Mouse (Mus musculus) heart, embryonic 10.5 days (tissue): ENCODE results near the gene Fbrs. TPM values are rescaled to one million over a fixed set of nuclear protein-coding genes. Genes with fewer than 3 reads are reported as not detected.

Experiments used
- DNase-seq: peaks from one replicate; pipeline ENCODE4 v3.0.0-alpha.2; 2017; ENCODE audit warnings: low spot score
- H3K27ac ChIP-seq: fragments of 300-500 bp; sonication (generic); 2 replicates; pipeline ENCODE4 v1.5.1; 2016; ENCODE audit warnings: mild to moderate bottlenecking
- H3K27me3 ChIP-seq: fragments of 300-500 bp; sonication (generic); 2 replicates; pipeline ENCODE4 v1.6.1; 2016; ENCODE audit warnings: mild to moderate bottlenecking; ENCODE audit not compliant: poor library complexity, insufficient read depth, severe bottlenecking
- H3K36me3 ChIP-seq: fragments of 300-500 bp; sonication (generic); 2 replicates; pipeline ENCODE4 v1.6.1; 2016; ENCODE audit warnings: mild to moderate bottlenecking, moderate library complexity
- H3K4me1 ChIP-seq: fragments of 300-500 bp; sonication (generic); 2 replicates; pipeline ENCODE4 v1.6.1; 2016; ENCODE audit warnings: mild to moderate bottlenecking
- H3K4me3 ChIP-seq: fragments of 300-500 bp; sonication (generic); 2 replicates; pipeline ENCODE4 v1.5.1; 2016; ENCODE audit warnings: mild to moderate bottlenecking, moderate library complexity
- H3K9me3 ChIP-seq: fragments of 300-500 bp; sonication (generic); 2 replicates; pipeline ENCODE4 v1.6.1; 2016; ENCODE audit warnings: mild to moderate bottlenecking, moderate library complexity
- WGBS: fragments of 180-500 bp; shearing (Covaris S2); methylation state at CpG from one replicate; pipeline ENCODE4 v1.1.7; 2016; 5-methylcytosine and 5-hydroxymethylcytosine counted together
- microRNA-seq: library from miRNA; unstranded; fragments of <30 nt; microRNA quantifications from one replicate; pipeline ENCODE4, GENCODE M21; 2017
- polyA plus RNA-seq: library from polyadenylated mRNA; unstranded; fragments of >200 nt; fragmentation: Nextera tagmentation; extraction: Ambion mirVana; gene quantifications from 2 replicates; pipeline ENCODE4 v1.2.1, GENCODE M21; 2016

The Fbrs gene
- polyA plus RNA-seq, 1 experiment from 2014 or later = 13.0 TPM

DNA sequence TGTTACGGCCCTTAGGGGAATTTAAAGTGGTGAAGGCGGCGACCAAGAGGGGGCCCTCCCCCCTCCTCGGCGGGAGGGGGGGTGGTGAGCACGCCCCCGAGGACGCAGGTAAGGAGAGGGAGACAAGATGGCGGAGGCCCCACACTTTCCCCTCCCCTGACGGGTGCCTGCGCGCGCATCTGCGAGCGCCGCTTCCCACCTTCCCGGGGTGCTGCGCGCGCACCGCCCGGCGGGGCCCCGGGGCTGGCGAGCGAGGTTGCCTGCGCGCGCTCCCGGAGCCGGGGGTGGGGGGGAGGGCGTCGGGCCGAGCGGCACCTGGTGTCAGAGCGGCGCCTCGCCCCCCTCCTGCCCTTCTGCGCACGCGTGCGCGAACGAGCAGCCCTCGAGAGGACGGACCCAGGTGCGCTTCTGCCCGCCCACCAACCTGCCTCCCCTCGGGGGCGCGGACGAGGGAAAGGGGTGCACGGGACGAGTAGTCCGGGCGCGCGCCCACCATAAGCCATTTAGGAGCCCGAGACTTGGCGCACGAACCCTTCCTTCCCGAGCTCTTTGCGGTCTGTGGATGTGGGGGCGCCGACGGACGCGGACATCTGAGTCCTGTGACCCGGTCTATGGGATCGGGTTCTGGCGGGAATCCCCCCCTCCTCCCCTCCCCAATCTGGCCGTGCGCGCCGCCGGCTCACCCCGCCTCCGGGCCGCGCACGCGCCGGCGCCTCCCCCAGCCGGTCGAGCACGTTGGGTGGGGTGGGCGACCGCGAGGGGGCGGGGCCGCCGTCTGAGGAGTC, 33.4 kb downstream of the Fbrs start:
- peak overlapping the region; percentile 88 for H3K4me3 ChIP-seq
- DNase-seq = peak; percentile 95
- H3K9me3 ChIP-seq = no peaks in the 10 kb centered on the region
- peaks cover 35% of the 10 kb centered on the region for H3K36me3 ChIP-seq
- 1% methylated on average over 80 of the region's 93 CpGs for WGBS
- H3K27ac ChIP-seq = peak overlapping the region; percentile 100
- H3K4me1 ChIP-seq = peaks cover 20% of the 10 kb centered on the region
- H3K27me3 ChIP-seq = no peaks in the 10 kb centered on the region

DNA sequence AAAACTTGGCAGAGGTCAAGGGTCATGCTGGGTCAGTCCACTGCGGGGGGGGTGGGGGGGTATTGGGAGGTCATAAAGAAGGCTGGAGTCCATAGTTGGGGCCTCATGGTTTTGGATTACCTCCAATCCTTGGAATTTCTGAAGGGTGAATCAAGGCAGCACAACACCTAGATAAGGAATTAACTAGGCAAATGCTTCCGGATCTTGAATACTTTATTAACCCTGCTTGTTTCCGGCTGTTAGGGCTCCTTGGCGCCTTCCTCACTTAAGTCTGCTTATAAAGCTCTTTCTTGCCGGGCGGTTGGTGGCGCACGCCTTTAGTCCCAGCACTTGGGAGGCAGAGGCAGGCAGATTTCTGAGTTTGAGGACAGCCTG, 34.0 kb downstream of the Fbrs start:
- no peaks in the 10 kb centered on the region for H3K27me3 ChIP-seq
- no peaks in the 10 kb centered on the region for H3K9me3 ChIP-seq
- DNase-seq = no peak
- H3K36me3 ChIP-seq = peaks cover 41% of the 10 kb centered on the region
- 37% methylated on average over 8 of the region's 8 CpGs for WGBS
- H3K27ac ChIP-seq = peak overlapping the region; percentile 100
- peaks cover 20% of the 10 kb centered on the region for H3K4me1 ChIP-seq
- peak overlapping the region; percentile 88 for H3K4me3 ChIP-seq

DNA sequence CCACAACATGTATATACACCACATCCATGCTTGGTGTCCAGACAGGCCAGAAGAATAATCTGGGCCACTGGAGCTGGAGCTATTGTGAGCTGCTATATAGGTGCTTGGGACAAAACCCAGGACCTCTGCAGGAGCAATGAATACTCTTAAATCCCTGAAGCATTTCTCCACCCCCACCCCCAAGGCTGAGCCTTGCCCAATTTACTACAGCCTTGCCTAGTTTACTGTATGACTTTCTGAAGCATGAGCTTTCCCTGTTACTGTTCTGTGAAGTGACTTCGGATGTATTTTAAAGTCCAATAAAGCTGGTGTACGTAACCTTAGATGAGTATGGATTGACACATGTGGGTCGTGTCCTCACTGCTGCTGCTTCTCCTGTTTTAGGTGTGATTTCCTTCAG, 34.8 kb downstream of the Fbrs start:
- Histone ChIP-seq H3K4me3 (peak overlapping the region; percentile 88), H3K27ac (no peak overlapping the region), H3K36me3 (peaks cover 49% of the 10 kb centered on the region), H3K4me1 (peaks cover 20% of the 10 kb centered on the region), H3K9me3 (no peaks in the 10 kb centered on the region), H3K27me3 (no peaks in the 10 kb centered on the region)
- DNase-seq = no peak
- 92% methylated on average over 3 of the region's 3 CpGs for WGBS

DNA sequence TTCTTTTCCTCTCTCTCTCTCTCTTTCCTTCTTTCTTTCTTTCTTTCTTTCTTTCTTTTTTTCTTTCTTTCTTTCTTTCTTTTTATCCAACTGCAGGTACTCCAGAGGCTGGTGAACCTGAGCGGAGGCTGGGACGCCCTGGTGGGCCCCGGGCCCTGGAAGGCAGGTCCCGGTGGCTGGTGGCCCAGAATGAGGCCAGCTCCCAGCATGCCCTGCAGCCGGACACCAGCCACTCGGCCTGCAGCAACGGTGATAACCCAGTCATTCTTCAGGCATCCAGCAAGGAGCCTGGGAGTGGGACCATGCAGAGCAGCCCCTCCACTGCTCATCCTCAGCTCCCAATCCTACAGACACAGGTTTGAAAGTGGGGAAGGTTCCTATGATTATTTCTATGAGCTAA, 36.8 kb downstream of the Fbrs start:
- Histone ChIP-seq H3K27me3 (no peaks in the 10 kb centered on the region), H3K4me1 (peaks cover 20% of the 10 kb centered on the region), H3K36me3 (peaks cover 67% of the 10 kb centered on the region), H3K9me3 (no peaks in the 10 kb centered on the region), H3K27ac (no peak overlapping the region), H3K4me3 (no peak overlapping the region)
- DNase-seq = no peak
- 80% methylated on average over 7 of the region's 7 CpGs for WGBS

DNA sequence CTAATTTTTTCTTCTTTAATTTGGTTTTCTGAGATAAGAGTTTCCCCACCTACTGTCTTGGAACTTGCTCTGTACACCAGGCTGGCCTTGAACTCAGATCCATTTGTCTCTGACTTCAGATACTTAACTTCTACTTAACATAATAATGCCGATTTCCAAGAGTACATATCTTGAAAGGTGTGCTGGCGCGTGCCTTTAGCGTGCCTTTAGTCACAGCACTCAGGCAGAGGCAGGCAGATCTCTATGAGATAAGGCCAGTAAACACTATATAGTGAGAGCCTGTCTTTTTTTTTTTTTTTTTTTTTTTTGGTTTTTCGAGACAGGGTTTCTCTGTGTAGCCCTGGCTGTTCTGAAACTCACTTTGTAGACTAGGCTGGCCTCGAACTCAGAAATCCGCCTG, 37.3 kb downstream of the Fbrs start:
- Histone ChIP-seq H3K4me1 (peaks cover 16% of the 10 kb centered on the region), H3K27ac (no peak overlapping the region), H3K4me3 (no peak overlapping the region), H3K27me3 (no peaks in the 10 kb centered on the region), H3K9me3 (no peaks in the 10 kb centered on the region), H3K36me3 (peaks cover 72% of the 10 kb centered on the region)
- DNase-seq = no peak
- WGBS = 92% methylated on average over 7 of the region's 7 CpGs

DNA sequence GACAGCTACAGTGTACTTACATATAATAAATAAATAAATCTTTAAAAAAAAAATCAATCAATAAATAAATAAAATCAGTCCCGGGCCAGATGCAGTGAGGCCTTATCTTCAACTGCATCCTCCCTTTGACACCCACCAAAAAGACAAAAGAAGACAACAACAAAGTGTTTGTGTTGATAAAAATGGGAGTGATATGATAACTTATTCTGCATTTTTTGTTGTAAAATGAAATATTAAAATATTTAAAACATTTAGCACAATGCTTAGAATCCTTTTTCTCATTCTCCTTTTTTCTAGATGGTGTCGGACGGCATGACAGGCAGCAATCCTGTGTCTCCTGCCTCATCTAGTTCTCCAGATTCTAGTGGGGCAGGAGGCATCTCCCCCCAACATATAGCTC, 40.3 kb downstream of the Fbrs start, which contains the start of gene Gm42715:
Gene Gm42715 (plus strand): TSS at position 301 of the 400 bp plus-strand sequence.
- Histone ChIP-seq H3K9me3 (no peaks in the 10 kb centered on the region), H3K4me1 (0 out of 2 replicates have a peak, but pooled peaks cover 2% of the 10 kb centered on the region), H3K27me3 (no peaks in the 10 kb centered on the region), H3K27ac (no peak within 1 kb of the TSS), H3K36me3 (peaks cover 96% of the 10 kb centered on the region), H3K4me3 (no peak within 1 kb of the TSS)
- DNase-seq = no peak
- 88% methylated on average over 3 of the region's 3 CpGs for WGBS

Small RNA genes within 50 kb of the gene (microRNA-seq; reads per million reads assigned to microRNA genes)
- gene Gm47278 (not detected), gene Mir7060 (not detected)

Other genes starting within 250 kb of the Fbrs start
- 30.5 and 42.9 TPM in 2 replicates for gene Zfp553, start 246.1 kb upstream of the Fbrs start, polyA plus RNA-seq
- 21.2 and 25.4 TPM in 2 replicates for gene Sept1, start 246.1 kb upstream of the Fbrs start, polyA plus RNA-seq
- 41.3 and 44.6 TPM in 2 replicates for gene Zfp771, start 234.9 kb upstream of the Fbrs start, polyA plus RNA-seq
- gene Dctpp1, start 218.5 kb upstream of the Fbrs start, polyA plus RNA-seq = 222 and 262 TPM in 2 replicates
- gene Sephs2, start 205.1 kb upstream of the Fbrs start, polyA plus RNA-seq = 79.9 and 88.3 TPM in 2 replicates
- 0.72 and 0.92 TPM in 2 replicates for gene Itgal, start 182.9 kb upstream of the Fbrs start, polyA plus RNA-seq
- 18.7 and 19.0 TPM in 2 replicates for gene Zfp768, start 133.6 kb upstream of the Fbrs start, polyA plus RNA-seq
- 5.3 and 6.7 TPM in 2 replicates for gene Zfp747, start 103.1 kb upstream of the Fbrs start, polyA plus RNA-seq
- gene 9130019O22Rik, start 92.0 kb upstream of the Fbrs start, polyA plus RNA-seq = 4.6 and 4.8 TPM in 2 replicates
- gene E430018J23Rik, start 85.6 kb upstream of the Fbrs start, polyA plus RNA-seq = 3.8 and 5.5 TPM in 2 replicates
- 5.1 and 6.6 TPM in 2 replicates for gene Zfp764, start 72.4 kb upstream of the Fbrs start, polyA plus RNA-seq
- gene Zfp688, start 57.1 kb upstream of the Fbrs start, polyA plus RNA-seq = 20.9 and 26.8 TPM in 2 replicates
- gene Zfp689, start 30.0 kb upstream of the Fbrs start, polyA plus RNA-seq = 6.6 and 7.0 TPM in 2 replicates
- gene Prr14, start 19.6 kb upstream of the Fbrs start, polyA plus RNA-seq = 35.6 and 42.2 TPM in 2 replicates
- 47.4 and 56.4 TPM in 2 replicates for gene Srcap, start 32.8 kb downstream of the Fbrs start, polyA plus RNA-seq
- 9.4 and 10.0 TPM in 2 replicates for gene Gm42715, start 40.4 kb downstream of the Fbrs start, polyA plus RNA-seq
- gene Tmem265, start 82.2 kb downstream of the Fbrs start, polyA plus RNA-seq = 4.7 and 5.2 TPM in 2 replicates
- gene Phkg2, start 94.1 kb downstream of the Fbrs start, polyA plus RNA-seq = 44.2 and 46.6 TPM in 2 replicates
- 9.5 and 10.2 TPM in 2 replicates for gene Ccdc189, start 109.4 kb downstream of the Fbrs start, polyA plus RNA-seq
- gene Rnf40, start 109.6 kb downstream of the Fbrs start, polyA plus RNA-seq = 37.5 and 46.3 TPM in 2 replicates
- gene Zfp629, start 136.6 kb downstream of the Fbrs start, polyA plus RNA-seq = 13.0 and 13.8 TPM in 2 replicates
- 32.3 and 59.4 TPM in 2 replicates for gene Bcl7c, start 229.7 kb downstream of the Fbrs start, polyA plus RNA-seq
- 3.4 and 6.5 TPM in 2 replicates for gene Ctf1, start 233.5 kb downstream of the Fbrs start, polyA plus RNA-seq